Comparison of ENCODE assay signal across 8 mouse cellular contexts in the genomic region with DNA sequence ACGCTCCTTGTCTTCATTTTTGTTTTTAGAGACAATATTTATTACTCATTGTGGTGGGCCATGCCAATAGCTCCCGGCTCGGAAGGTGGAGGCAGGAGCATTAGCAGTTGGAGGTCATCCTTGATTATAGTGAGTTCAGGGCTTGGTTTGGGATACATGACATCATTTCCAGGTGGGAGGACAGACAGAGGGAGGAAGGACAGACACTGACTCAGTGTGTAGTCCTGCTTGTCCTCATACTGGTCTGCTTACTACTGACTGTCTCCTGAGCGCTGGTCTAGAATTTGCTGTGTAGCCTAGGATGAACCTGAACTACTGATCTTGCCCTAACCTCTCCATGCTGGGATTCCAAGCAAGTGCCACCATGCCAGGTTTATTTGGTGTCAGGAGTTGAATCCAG. TPM values are rescaled to one million over a fixed set of nuclear protein-coding genes. Genes with fewer than 3 reads are reported as not detected.
DNase-seq lines count a peak whose midpoint lies in the region; ATAC-seq and TF ChIP-seq lines count a peak whose summit lies in the region.

Gene Desi1, minus strand, starts transcription at position 101 of the 400 bp plus-strand sequence.

- TF ChIP-seq POLR2A in heart, adult 2 months (IDR thresholded peaks at IDR 0.05; ENCODE audit: insufficient read depth, low read depth, low read length): no peak

- H3K9ac ChIP-seq in heart, adult 2 months (ENCODE audit: low read depth, low read length): no peak within 1 kb of the TSS
- no peak within 1 kb of the TSS for H3K9ac ChIP-seq in forebrain, postnatal 0 days
- H3K9ac ChIP-seq in hindbrain, embryonic 16.5 days (ENCODE audit: low read depth, low read length): no peak within 1 kb of the TSS
- no peak within 1 kb of the TSS for H3K9ac ChIP-seq in midbrain, embryonic 11.5 days (ENCODE audit: low read length)

- H3K79me2 ChIP-seq in heart, adult 2 months (replicated peaks; ENCODE audit: control insufficient read depth, insufficient read depth, low read length): no peaks in the 10 kb centered on the region

- no peak within 1 kb of the TSS for H3K4me2 ChIP-seq in forebrain, postnatal 0 days (ENCODE audit: low read depth)
- H3K4me2 ChIP-seq in hindbrain, embryonic 16.5 days (ENCODE audit: low read length): no peak within 1 kb of the TSS
- H3K4me2 ChIP-seq in midbrain, embryonic 11.5 days: no peak within 1 kb of the TSS

- no peak for TF ChIP-seq CTCF in heart, adult 2 months (IDR thresholded peaks at IDR 0.05)
- no peak for TF ChIP-seq CTCF in G1E (IDR thresholded peaks at IDR 0.05; ENCODE audit: low read depth, low read length)
- no peak for TF ChIP-seq CTCF in forebrain, postnatal 0 days (IDR thresholded peaks at IDR 0.05; ENCODE audit: low read depth)

- H3K27ac ChIP-seq in heart, adult 2 months: no peak within 1 kb of the TSS
- H3K27ac ChIP-seq in forebrain, postnatal 0 days (ENCODE audit: low read depth, low read length): no peak within 1 kb of the TSS
- no peak within 1 kb of the TSS for H3K27ac ChIP-seq in hindbrain, embryonic 16.5 days (ENCODE audit: low read depth, low read length)
- H3K27ac ChIP-seq in midbrain, embryonic 11.5 days (ENCODE audit: low read depth, low read length): no peak within 1 kb of the TSS

- no peak within 1 kb of the TSS for H3K4me3 ChIP-seq in heart, adult 2 months
- H3K4me3 ChIP-seq in G1E (ENCODE audit: low read depth, low read length): no peak within 1 kb of the TSS
- no peak within 1 kb of the TSS for H3K4me3 ChIP-seq in forebrain, postnatal 0 days (ENCODE audit: low read depth, low read length)
- H3K4me3 ChIP-seq in hindbrain, embryonic 16.5 days (ENCODE audit: low read length): no peak within 1 kb of the TSS
- no peak within 1 kb of the TSS for H3K4me3 ChIP-seq in midbrain, embryonic 11.5 days (ENCODE audit: low read depth, low read length)

- no peaks in the 10 kb centered on the region for H3K27me3 ChIP-seq in heart, adult 2 months (ENCODE audit: control insufficient read depth, insufficient read depth, low read length)
- no peaks in the 10 kb centered on the region for H3K27me3 ChIP-seq in G1E (ENCODE audit: insufficient read depth, low read length)
- H3K27me3 ChIP-seq in forebrain, postnatal 0 days (ENCODE audit: insufficient read depth, low read length): no peaks in the 10 kb centered on the region
- H3K27me3 ChIP-seq in hindbrain, embryonic 16.5 days (replicated peaks; ENCODE audit: control insufficient read depth, insufficient read depth, low read length): no peaks in the 10 kb centered on the region
- H3K27me3 ChIP-seq in midbrain, embryonic 11.5 days (ENCODE audit: control insufficient read depth, insufficient read depth, low read length): no peaks in the 10 kb centered on the region

- ATAC-seq in G1E (ENCODE audit: extremely low read depth, insufficient number of reproducible peaks, low FRiP score, poor library complexity, severe bottlenecking): no peak
- ATAC-seq in forebrain, postnatal 0 days: no peak
- no peak for ATAC-seq in hindbrain, embryonic 16.5 days
- no peak for ATAC-seq in midbrain, embryonic 11.5 days (ENCODE audit: low FRiP score)
- no peak for ATAC-seq in erythroblast, adult 5-6 weeks (replicated peaks; ENCODE audit: low FRiP score, poor library complexity, severe bottlenecking)

- no peak for TF ChIP-seq EP300 in heart, adult 2 months (IDR thresholded peaks at IDR 0.05; ENCODE audit: insufficient read depth, low read depth, low read length)

- no peaks in the 10 kb centered on the region for H3K4me1 ChIP-seq in heart, adult 2 months (ENCODE audit: control insufficient read depth, insufficient read depth, low read length)
- H3K4me1 ChIP-seq in G1E (ENCODE audit: insufficient read depth, low read depth, low read length): peaks cover 24% of the 10 kb centered on the region; the same call in 1 of the 2 replicates
- no peaks in the 10 kb centered on the region for H3K4me1 ChIP-seq in forebrain, postnatal 0 days (ENCODE audit: insufficient read depth)
- no peaks in the 10 kb centered on the region for H3K4me1 ChIP-seq in hindbrain, embryonic 16.5 days (ENCODE audit: control insufficient read depth, insufficient read depth, low read depth, low read length)
- H3K4me1 ChIP-seq in midbrain, embryonic 11.5 days (ENCODE audit: control insufficient read depth, insufficient read depth, low read length): no peaks in the 10 kb centered on the region

- no peaks in the 10 kb centered on the region for H3K9me3 ChIP-seq in G1E (replicated peaks)
- no peaks in the 10 kb centered on the region for H3K9me3 ChIP-seq in forebrain, postnatal 0 days (ENCODE audit: low read length)
- H3K9me3 ChIP-seq in hindbrain, embryonic 16.5 days (ENCODE audit: control insufficient read depth, low read length): no peaks in the 10 kb centered on the region
- no peaks in the 10 kb centered on the region for H3K9me3 ChIP-seq in midbrain, embryonic 11.5 days (ENCODE audit: control insufficient read depth, low read length)

- WGBS in heart, adult 2 months: 87% methylated on average over 4 of the region's 4 CpGs
- 90% methylated on average over 4 of the region's 4 CpGs for WGBS in forebrain, postnatal 0 days
- WGBS in hindbrain, embryonic 16.5 days: 92% methylated on average over 4 of the region's 4 CpGs
- WGBS in midbrain, embryonic 11.5 days: 94% methylated on average over 4 of the region's 4 CpGs

- intact Hi-C loops in heart, adult 2 months (cut with DNase I): no loop called here

- no peak for DNase-seq in heart, adult 2 months
- no peak for DNase-seq in heart, adult 11 months
- DNase-seq in G1E (ENCODE audit: low spot score): no peak
- no peak for DNase-seq in forebrain, postnatal 0 days
- peak; percentile 60 for DNase-seq in midbrain, embryonic 11.5 days (ENCODE audit: low spot score, missing footprints)
- DNase-seq in right cerebral cortex, postnatal 14 days: no peak

- no peaks in the 10 kb centered on the region; the same call in 1 of the 2 replicates for H3K36me3 ChIP-seq in heart, adult 2 months (ENCODE audit: control insufficient read depth, insufficient read depth, low read length)
- H3K36me3 ChIP-seq in G1E (replicated peaks): peaks cover 93% of the 10 kb centered on the region
- peaks cover 75% of the 10 kb centered on the region for H3K36me3 ChIP-seq in forebrain, postnatal 0 days (ENCODE audit: insufficient read depth)
- H3K36me3 ChIP-seq in hindbrain, embryonic 16.5 days (ENCODE audit: control insufficient read depth, insufficient read depth, low read length): peaks cover 13% of the 10 kb centered on the region; the same call in 1 of the 2 replicates
- H3K36me3 ChIP-seq in midbrain, embryonic 11.5 days (ENCODE audit: control insufficient read depth, insufficient read depth, low read length): peaks cover 10% of the 10 kb centered on the region

RNA-seq across cellular contexts. Expression of gene Desi1, which starts in this region (rescaled TPM):
- total RNA-seq in heart, adult 2 months (2021): 10 to 100 TPM; 21.4 to 27.7 TPM
- 20.1 and 23.1 TPM in 2 replicates for polyA plus RNA-seq in heart, adult 2 months (2012; rRNA removed)
- total RNA-seq in G1E (2014; fragmentation: Nextera tagmentation) (38.2 and 57.9 TPM in 2 replicates), G1E (2017) (5.4 and 6.1 TPM in 2 replicates)
- 45.4 and 60.0 TPM in 2 replicates for polyA plus RNA-seq in G1E (2012)
- total RNA-seq in forebrain, postnatal 0 days (2014; rRNA removed): 17.5 and 21.2 TPM in 2 replicates
- 31.8 and 40.1 TPM in 2 replicates for polyA plus RNA-seq in forebrain, postnatal 0 days (2015; fragmentation: Nextera tagmentation; extraction: Ambion mirVana)
- polyA plus RNA-seq in hindbrain, embryonic 16.5 days (2015; fragmentation: Nextera tagmentation; extraction: Ambion mirVana): 53.7 and 56.1 TPM in 2 replicates
- 33.7 and 37.8 TPM in 2 replicates for polyA plus RNA-seq in midbrain, embryonic 11.5 days (2014; fragmentation: Nextera tagmentation; extraction: Ambion mirVana)
- 12.5 and 27.0 TPM in 2 replicates for total RNA-seq in erythroblast, adult 5-6 weeks (2015; ENCODE audit: low replicate concordance)
- total RNA-seq in erythroblast, adult 5-6 weeks (2017; ENCODE audit: low replicate concordance): 3.6 and 5.0 TPM in 2 replicates
